Comparison of ENCODE assay signal across 33 mouse cellular contexts in the genomic region with DNA sequence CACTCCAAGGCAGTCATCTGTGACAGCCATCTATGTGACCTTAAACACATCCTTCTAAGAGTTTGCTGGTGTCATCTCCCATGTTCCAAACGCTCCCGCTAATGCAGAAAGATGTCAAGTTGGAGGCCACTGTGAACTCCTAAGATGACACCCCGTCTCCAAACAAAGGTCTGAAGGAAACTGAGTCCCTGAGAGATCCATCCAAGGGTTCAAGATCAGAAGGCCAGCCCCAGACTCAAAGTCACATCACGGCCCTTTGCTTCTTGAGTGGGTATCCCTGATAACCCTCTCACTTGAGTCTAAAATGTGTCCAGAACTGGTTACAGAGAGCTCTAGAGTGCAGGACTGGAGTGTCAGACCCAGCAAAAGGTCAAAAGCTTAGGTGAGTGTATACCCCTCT. TPM values are rescaled to one million over a fixed set of nuclear protein-coding genes. Genes with fewer than 3 reads are reported as not detected.
DNase-seq lines count a peak whose midpoint lies in the region; ATAC-seq and TF ChIP-seq lines count a peak whose summit lies in the region.
"Had no signal": no experiment of that assay in that cellular context is flagged by ENCODE, and none has a peak within 500 bp of the region (broad histone marks: within the 10 kb centered on the region; RNA-seq: fewer than 3 reads in every experiment).

No protein-coding gene starts in this region.

- no peak for DNase-seq in heart, postnatal 25 days (ENCODE audit: low spot score)
- no peak for DNase-seq in heart, postnatal 0 days (ENCODE audit: low spot score)
- DNase-seq in heart, adult 18-20 months: no peak
- peak; percentile 93 for DNase-seq in midbrain, embryonic 11.5 days (ENCODE audit: low spot score, missing footprints)
- no peak for DNase-seq in limb, embryonic 14.5 days (ENCODE audit: low spot score)
- DNase-seq in layer of hippocampus, adult 8-10 months (ENCODE audit: low spot score in 2 of 2): no peak
- DNase-seq: B cell, adult 2 months; cerebellum, adult 11 months; cerebellum, postnatal 10 days; gastrocnemius, adult 2 months; kidney, adult 18-20 months; left cerebral cortex, postnatal 4 days; lung, postnatal 14 days; right cerebral cortex, adult 18-20 months; right cerebral cortex, postnatal 4 days; thymus, postnatal 14 days had no signal

- no peaks in the 10 kb centered on the region for H3K36me3 ChIP-seq in heart, embryonic 11.5 days (ENCODE audit: control insufficient read depth, insufficient read depth, low read length)
- H3K36me3 ChIP-seq in heart, postnatal 0 days (replicated peaks; ENCODE audit: control insufficient read depth, insufficient read depth, low read length): no peaks in the 10 kb centered on the region
- H3K36me3 ChIP-seq in midbrain, embryonic 11.5 days (ENCODE audit: control insufficient read depth, insufficient read depth, low read length): no peaks in the 10 kb centered on the region
- H3K36me3 ChIP-seq in midbrain, embryonic 13.5 days: no peaks in the 10 kb centered on the region
- H3K36me3 ChIP-seq in limb, embryonic 14.5 days (ENCODE audit: control insufficient read depth, insufficient read depth, low read length): no peaks in the 10 kb centered on the region
- H3K36me3 ChIP-seq: G1E; midbrain, embryonic 15.5 days had no signal

- 16% methylated on average over 4 of the region's 4 CpGs for WGBS in heart, embryonic 11.5 days (ENCODE audit: insufficient replicate concordance)
- WGBS in heart, postnatal 0 days: 50% methylated on average over 4 of the region's 4 CpGs
- WGBS in midbrain, embryonic 11.5 days: 3% methylated on average over 4 of the region's 4 CpGs
- WGBS in midbrain, embryonic 13.5 days: 3% methylated on average over 4 of the region's 4 CpGs
- 17% methylated on average over 4 of the region's 4 CpGs for WGBS in limb, embryonic 14.5 days

- intact Hi-C loops in heart, postnatal 25 days (cut with DNase I): no loop called here

- 0 out of 2 replicates have a peak, but pooled peaks cover 10% of the 10 kb centered on the region for H3K4me1 ChIP-seq in heart, embryonic 11.5 days (ENCODE audit: control insufficient read depth, insufficient read depth, low read length)
- H3K4me1 ChIP-seq in heart, postnatal 0 days (ENCODE audit: control insufficient read depth, insufficient read depth): no peaks in the 10 kb centered on the region
- no peaks in the 10 kb centered on the region for H3K4me1 ChIP-seq in midbrain, embryonic 11.5 days (ENCODE audit: control insufficient read depth, insufficient read depth, low read length)
- no peaks in the 10 kb centered on the region for H3K4me1 ChIP-seq in midbrain, embryonic 13.5 days (replicated peaks)
- H3K4me1 ChIP-seq in limb, embryonic 14.5 days (ENCODE audit: control insufficient read depth, insufficient read depth, low read length): peaks cover 9% of the 10 kb centered on the region; the same call in 1 of the 2 replicates
- H3K4me1 ChIP-seq: forebrain, embryonic 13.5 days; midbrain, embryonic 15.5 days had no signal

- no peak for TF ChIP-seq POLR2A in limb, embryonic 14.5 days (IDR thresholded peaks at IDR 0.05; ENCODE audit: borderline replicate concordance, extremely low read depth, insufficient read depth, insufficient read length)

- peak overlapping the region; percentile 49 for H3K4me3 ChIP-seq in heart, embryonic 11.5 days (ENCODE audit: low read depth, low read length)
- H3K4me3 ChIP-seq in heart, postnatal 0 days (ENCODE audit: low read depth, low read length): peak overlapping the region; percentile 28; the same call in 1 of the 2 replicates
- H3K4me3 ChIP-seq in midbrain, embryonic 11.5 days (ENCODE audit: low read depth, low read length): no peak overlapping the region
- no peak overlapping the region for H3K4me3 ChIP-seq in midbrain, embryonic 13.5 days (replicated peaks)
- peak overlapping the region; percentile 31 for H3K4me3 ChIP-seq in limb, embryonic 14.5 days (replicated peaks; ENCODE audit: low read length)
- H3K4me3 ChIP-seq: forebrain, embryonic 13.5 days; gastrocnemius, adult 2 months; left cerebral cortex, adult 2 months; midbrain, embryonic 15.5 days; myocyte had no signal

- ATAC-seq in heart, embryonic 11.5 days (replicated peaks; ENCODE audit: insufficient number of reproducible peaks, low FRiP score, low TSS enrichment): no peak
- ATAC-seq in heart, postnatal 0 days (ENCODE audit: insufficient read depth, low read depth): no peak
- ATAC-seq in midbrain, embryonic 11.5 days (ENCODE audit: low FRiP score): no peak
- ATAC-seq in midbrain, embryonic 13.5 days: no peak
- no peak for ATAC-seq in limb, embryonic 14.5 days (ENCODE audit: low FRiP score, low read depth)
- ATAC-seq: forebrain, embryonic 13.5 days; inflammation-experienced regulatory T-cells, adult 6 months; midbrain, embryonic 15.5 days; Patski had no signal

- TF ChIP-seq EP300 in heart, postnatal 0 days (IDR thresholded peaks at IDR 0.05; ENCODE audit: low read depth): no peak

- H3K4me2 ChIP-seq in heart, embryonic 11.5 days: peak overlapping the region; percentile 60
- no peak overlapping the region for H3K4me2 ChIP-seq in heart, postnatal 0 days (ENCODE audit: low read depth, low read length)
- no peak overlapping the region for H3K4me2 ChIP-seq in midbrain, embryonic 11.5 days
- no peak overlapping the region for H3K4me2 ChIP-seq in midbrain, embryonic 13.5 days (replicated peaks)
- peak overlapping the region; percentile 41 for H3K4me2 ChIP-seq in limb, embryonic 14.5 days (replicated peaks; ENCODE audit: low read depth, low read length, severe bottlenecking)
- H3K4me2 ChIP-seq: forebrain, embryonic 13.5 days; hindbrain, embryonic 14.5 days; midbrain, embryonic 15.5 days had no signal

- peaks cover 81% of the 10 kb centered on the region for H3K27me3 ChIP-seq in heart, embryonic 11.5 days (ENCODE audit: control insufficient read depth, insufficient read depth, low read length)
- peaks cover 98% of the 10 kb centered on the region for H3K27me3 ChIP-seq in heart, postnatal 0 days (ENCODE audit: control insufficient read depth, insufficient read depth, low read length)
- peaks cover 100% of the 10 kb centered on the region for H3K27me3 ChIP-seq in midbrain, embryonic 11.5 days (ENCODE audit: control insufficient read depth, insufficient read depth, low read length)
- peaks cover 100% of the 10 kb centered on the region for H3K27me3 ChIP-seq in midbrain, embryonic 13.5 days
- H3K27me3 ChIP-seq in limb, embryonic 14.5 days (ENCODE audit: control insufficient read depth, insufficient read depth, low read length): peaks cover 82% of the 10 kb centered on the region
- H3K27me3 ChIP-seq: CH12.LX had no signal

- H3K27ac ChIP-seq in heart, embryonic 11.5 days (ENCODE audit: low read depth, low read length): peak overlapping the region; percentile 86
- peak overlapping the region; percentile 70 for H3K27ac ChIP-seq in heart, postnatal 0 days (ENCODE audit: low read depth)
- H3K27ac ChIP-seq in midbrain, embryonic 11.5 days (ENCODE audit: low read depth, low read length): no peak overlapping the region
- no peak overlapping the region for H3K27ac ChIP-seq in midbrain, embryonic 13.5 days
- H3K27ac ChIP-seq in limb, embryonic 14.5 days (replicated peaks; ENCODE audit: low read depth, low read length): peak overlapping the region; percentile 83
- H3K27ac ChIP-seq: forebrain, embryonic 13.5 days; gastrocnemius, adult 2 months; hindbrain, embryonic 14.5 days; left cerebral cortex, adult 2 months; liver, embryonic 14.5 days; midbrain, embryonic 15.5 days had no signal

- H3K9me3 ChIP-seq in heart, embryonic 11.5 days (replicated peaks; ENCODE audit: control insufficient read depth, low read length): no peaks in the 10 kb centered on the region
- no peaks in the 10 kb centered on the region for H3K9me3 ChIP-seq in heart, postnatal 0 days (replicated peaks; ENCODE audit: control insufficient read depth, low read length)
- no peaks in the 10 kb centered on the region; the same call in 1 of the 2 replicates for H3K9me3 ChIP-seq in midbrain, embryonic 11.5 days (ENCODE audit: control insufficient read depth, low read length)
- no peaks in the 10 kb centered on the region for H3K9me3 ChIP-seq in midbrain, embryonic 13.5 days
- no peaks in the 10 kb centered on the region for H3K9me3 ChIP-seq in limb, embryonic 14.5 days (ENCODE audit: control insufficient read depth, low read length)
- H3K9me3 ChIP-seq: forebrain, embryonic 13.5 days; midbrain, embryonic 15.5 days had no signal

- peak overlapping the region; percentile 80 for H3K9ac ChIP-seq in heart, embryonic 11.5 days (ENCODE audit: low read depth, low read length)
- H3K9ac ChIP-seq in heart, postnatal 0 days (replicated peaks; ENCODE audit: low read depth, low read length): no peak overlapping the region
- H3K9ac ChIP-seq in midbrain, embryonic 11.5 days (ENCODE audit: low read length): no peak overlapping the region
- H3K9ac ChIP-seq in midbrain, embryonic 13.5 days (replicated peaks): no peak overlapping the region
- peak overlapping the region; percentile 52; the same call in 1 of the 2 replicates for H3K9ac ChIP-seq in limb, embryonic 14.5 days (ENCODE audit: low read depth, low read length, severe bottlenecking)
- H3K9ac ChIP-seq: forebrain, embryonic 13.5 days; hindbrain, embryonic 14.5 days; liver, embryonic 14.5 days; midbrain, embryonic 15.5 days had no signal

- TF ChIP-seq CTCF in heart, postnatal 0 days (IDR thresholded peaks at IDR 0.05; ENCODE audit: low read depth): no peak

RNA-seq across cellular contexts. Expression of gene Tbx5, which starts 34.2 kb away (rescaled TPM):
- polyA plus RNA-seq in heart, embryonic 11.5 days (2014; fragmentation: Nextera tagmentation; extraction: Ambion mirVana): 40.1 and 41.1 TPM in 2 replicates
- total RNA-seq in heart, postnatal 25 days (2021): 10 to 100 TPM; 29.0 to 33.6 TPM
- total RNA-seq in heart, postnatal 0 days (2014; rRNA removed; ENCODE audit: low replicate concordance): 17.3 and 22.8 TPM in 2 replicates
- 29.2 and 31.1 TPM in 2 replicates for polyA plus RNA-seq in heart, postnatal 0 days (2015; fragmentation: Nextera tagmentation; extraction: Ambion mirVana)
- 10 to 100 TPM; 18.5 to 25.8 TPM for total RNA-seq in heart, adult 18-20 months (2021)
- polyA plus RNA-seq in midbrain, embryonic 11.5 days (2014; fragmentation: Nextera tagmentation; extraction: Ambion mirVana): not detected in 2 replicates
- not detected in 2 replicates for polyA plus RNA-seq in midbrain, embryonic 13.5 days (2015; fragmentation: Nextera tagmentation; extraction: Ambion mirVana)
- polyA plus RNA-seq in limb, embryonic 14.5 days (2012; rRNA removed): 36.9 and 39.3 TPM in 2 replicates
- polyA plus RNA-seq in limb, embryonic 14.5 days (2014; fragmentation: Nextera tagmentation; extraction: Ambion mirVana): 22.4 and 29.3 TPM in 2 replicates
- not detected for total RNA-seq in layer of hippocampus, adult 8-10 months (2022)
- total RNA-seq: CH12.LX; layer of hippocampus, postnatal 10 days; left cerebral cortex, adult 2 months; left cerebral cortex, postnatal 4 days; megakaryocyte, adult 5-6 weeks had no signal
- polyA plus RNA-seq: cortical plate, adult 2 months; frontal cortex, adult 2 months; G1E; inflammation-experienced regulatory T-cells, adult 6 months; large intestine, adult 2 months; myocyte; Patski had no signal

Comparison
In these comparisons a context has a peak if more than half of its experiments do, and no peak if none do; other contexts are left out.
1. H3K4me2 ChIP-seq: peak in heart, embryonic 11.5 days (single experiment) and limb, embryonic 14.5 days (single experiment); none in heart, postnatal 0 days (single experiment), midbrain, embryonic 11.5 days (single experiment) and midbrain, embryonic 13.5 days (single experiment).
2. H3K9ac ChIP-seq: peak in heart, embryonic 11.5 days (single experiment) and limb, embryonic 14.5 days (single experiment); none in heart, postnatal 0 days (single experiment), midbrain, embryonic 11.5 days (single experiment) and midbrain, embryonic 13.5 days (single experiment).
3. H3K27ac ChIP-seq: peak in heart, embryonic 11.5 days (single experiment), heart, postnatal 0 days (single experiment) and limb, embryonic 14.5 days (single experiment); none in midbrain, embryonic 11.5 days (single experiment) and midbrain, embryonic 13.5 days (single experiment).
4. H3K4me3 ChIP-seq: peak in heart, embryonic 11.5 days (single experiment), heart, postnatal 0 days (single experiment) and limb, embryonic 14.5 days (single experiment); none in midbrain, embryonic 11.5 days (single experiment) and midbrain, embryonic 13.5 days (single experiment).
5. RNA of gene Tbx5, which starts 34.2 kb away (polyA plus RNA-seq): 40.1 to 41.1 TPM in heart, embryonic 11.5 days, 22.4 to 39.3 TPM in limb, embryonic 14.5 days and 29.2 to 31.1 TPM in heart, postnatal 0 days; not detected in midbrain, embryonic 13.5 days and not detected in midbrain, embryonic 11.5 days; every median in the first group is over 10 times any median in the second.